Mouse (Mus musculus) liver, embryonic 13.5 days (tissue): ENCODE data around the gene Gm13420. TPM values are rescaled to one million over a fixed set of nuclear protein-coding genes. Genes with fewer than 3 reads are reported as not detected.
"Not testable (repeated sequence)": the region's sequence is repeated elsewhere in the genome, so short reads cannot be mapped to it uniquely, and the experiment has no call there.

Experiments used
- ATAC-seq: fragments of 200-750 bp; cut with Nextera tagmentation; 2 replicates; pipeline ENCODE4 v1.8.0; 2017; ENCODE audit warnings: low read depth, mild to moderate bottlenecking, moderate number of reproducible peaks, moderate library complexity
- DNase-seq: peaks from one replicate; pipeline ENCODE4 v3.0.0; 2022
- H3K27ac ChIP-seq: fragments of 300-500 bp; sonication (generic); 2 replicates; pipeline ENCODE4 v1.5.1; 2015; ENCODE audit warnings: moderate library complexity, mild to moderate bottlenecking, inconsistent platforms
- H3K27me3 ChIP-seq: fragments of 300-500 bp; sonication (generic); 2 replicates; pipeline ENCODE4 v1.6.1; 2015; ENCODE audit warnings: mild to moderate bottlenecking, inconsistent platforms
- H3K36me3 ChIP-seq: fragments of 300-500 bp; sonication (generic); 2 replicates; pipeline ENCODE4 v1.6.1; 2015; ENCODE audit warnings: mild to moderate bottlenecking, inconsistent platforms
- H3K4me1 ChIP-seq: fragments of 300-500 bp; sonication (generic); replicated peaks from 2 replicates; pipeline ENCODE4 v1.6.1; 2015; ENCODE audit warnings: inconsistent platforms
- H3K4me2 ChIP-seq: fragments of 300-500 bp; sonication (generic); 2 replicates; pipeline ENCODE4 v1.6.1; 2015; ENCODE audit warnings: inconsistent platforms, mild to moderate bottlenecking, moderate library complexity
- H3K4me3 ChIP-seq: fragments of 300-500 bp; sonication (generic); replicated peaks from 2 replicates; pipeline ENCODE4 v1.5.1; 2015; ENCODE audit warnings: mild to moderate bottlenecking, inconsistent platforms
- H3K9ac ChIP-seq: fragments of 300-500 bp; sonication (generic); 2 replicates; pipeline ENCODE4 v1.6.1; 2015; ENCODE audit warnings: mild to moderate bottlenecking, inconsistent platforms
- H3K9me3 ChIP-seq: fragments of 300-500 bp; sonication (generic); replicated peaks from 2 replicates; pipeline ENCODE4 v1.6.1; 2016; ENCODE audit warnings: inconsistent platforms
- WGBS: fragments of 180-500 bp; shearing (Covaris S2); methylation state at CpG from one replicate; pipeline ENCODE4 v1.1.7; 2015; ENCODE audit not compliant: insufficient replicate concordance; 5-methylcytosine and 5-hydroxymethylcytosine counted together
- polyA plus RNA-seq: library from polyadenylated mRNA; unstranded; fragments of >200 nt; fragmentation: Nextera tagmentation; extraction: Ambion mirVana; gene quantifications from 2 replicates; pipeline ENCODE4 v1.2.1, GENCODE M21; 2015

Gm13420 gene
- 0.30 TPM in 2 replicates for polyA plus RNA-seq

- 12% methylated on average over 28 of the region's 28 CpGs for WGBS
- Histone ChIP-seq H3K4me3 (peak within 1 kb of the TSS; percentile 36), H3K9ac (no peak within 1 kb of the TSS), H3K9me3 (no peaks in the 10 kb centered on the region), H3K4me2 (peak within 1 kb of the TSS; percentile 51), H3K4me1 (0 out of 2 replicates have a peak, but pooled peaks cover 8% of the 10 kb centered on the region), H3K27me3 (peaks cover 72% of the 10 kb centered on the region), H3K27ac (no peak within 1 kb of the TSS), H3K36me3 (no peaks in the 10 kb centered on the region)
- no peak for DNase-seq
- ATAC-seq, result peak; percentile 54
Observed at GRCm38 (mm10) chr2:29751497-29751896, at the start of gene Gm13420. Gm13420 (minus strand) TSS chr2:29751685.

GRCm38 (mm10) chr2:29792772-29793487, 41.4 kb upstream of the Gm13420 start:
- Histone ChIP-seq H3K4me3 (no peak overlapping the region), H3K9ac (no peak overlapping the region), H3K4me2 (no peak overlapping the region), H3K27me3 (no peaks in the 10 kb centered on the region), H3K9me3 (no peaks in the 10 kb centered on the region), H3K36me3 (peaks cover 36% of the 10 kb centered on the region), H3K4me1 (peaks cover 12% of the 10 kb centered on the region), H3K27ac (no peak overlapping the region)
- WGBS, result 81% methylated on average over 2 of the region's 2 CpGs
- no peak for ATAC-seq
- no peak for DNase-seq

- Histone ChIP-seq H3K9me3 (no peaks in the 10 kb centered on the region), H3K36me3 (peaks cover 57% of the 10 kb centered on the region), H3K4me1 (peaks cover 22% of the 10 kb centered on the region), H3K27ac (peak within 1 kb of the TSS; percentile 83), H3K4me3 (peak within 1 kb of the TSS; percentile 84), H3K4me2 (peak within 1 kb of the TSS; percentile 93), H3K27me3 (no peaks in the 10 kb centered on the region), H3K9ac (peak within 1 kb of the TSS; percentile 71)
- DNase-seq (peak; percentile 77), ATAC-seq (peak; percentile 86)
- WGBS, result under 1% methylated on average over 45 of the region's 45 CpGs
Observed at GRCm38 (mm10) chr2:29787937-29788681, 36.6 kb upstream of the Gm13420 start, which contains the start of gene Trub2. Trub2 (minus strand) TSS chr2:29788502.

- ATAC-seq, result peak; percentile 85
- H3K36me3 ChIP-seq, result peaks cover 61% of the 10 kb centered on the region
- H3K9ac ChIP-seq, result peak within 1 kb of the TSS; percentile 71
- no peaks in the 10 kb centered on the region for H3K27me3 ChIP-seq
- peaks cover 22% of the 10 kb centered on the region for H3K4me1 ChIP-seq
- WGBS, result 2% methylated on average over 31 of the region's 31 CpGs
- peak; percentile 85 for DNase-seq
- H3K4me2 ChIP-seq, result peak within 1 kb of the TSS; percentile 93
- peak within 1 kb of the TSS; percentile 83 for H3K27ac ChIP-seq
- H3K9me3 ChIP-seq, result no peaks in the 10 kb centered on the region
- peak within 1 kb of the TSS; percentile 84 for H3K4me3 ChIP-seq
Observed at GRCm38 (mm10) chr2:29787104-29787917, 35.8 kb upstream of the Gm13420 start, which contains the start of gene Coq4. Coq4 (plus strand) TSS chr2:29787493.

- Histone ChIP-seq H3K9me3 (no peaks in the 10 kb centered on the region), H3K4me1 (peaks cover 20% of the 10 kb centered on the region), H3K27me3 (no peaks in the 10 kb centered on the region), H3K36me3 (peaks cover 71% of the 10 kb centered on the region), H3K9ac (no peak overlapping the region), H3K27ac (no peak overlapping the region), H3K4me3 (no peak overlapping the region), H3K4me2 (no peak overlapping the region)
- WGBS, result 58% methylated on average over 4 of the region's 4 CpGs
- no peak for DNase-seq
- ATAC-seq, result no peak
Observed at GRCm38 (mm10) chr2:29784290-29784689, 32.8 kb upstream of the Gm13420 start.

- 76% methylated on average over 2 of the region's 2 CpGs for WGBS
- ATAC-seq, DNase-seq, H3K9me3 ChIP-seq, H3K9ac ChIP-seq, H3K27me3 ChIP-seq, H3K4me1 ChIP-seq, H3K4me3 ChIP-seq, H3K4me2 ChIP-seq, H3K27ac ChIP-seq: not testable (repeated sequence)
- peaks cover 98% of the 10 kb centered on the region for H3K36me3 ChIP-seq
Observed at GRCm38 (mm10) chr2:29781256-29781655, 29.8 kb upstream of the Gm13420 start.

GRCm38 (mm10) chr2:29773323-29773722, 21.8 kb upstream of the Gm13420 start:
- Histone ChIP-seq H3K27ac (no peak overlapping the region), H3K4me1 (peaks cover 18% of the 10 kb centered on the region), H3K27me3 (no peaks in the 10 kb centered on the region), H3K4me2 (no peak overlapping the region), H3K9me3 (no peaks in the 10 kb centered on the region), H3K36me3 (peaks cover 20% of the 10 kb centered on the region), H3K9ac (no peak overlapping the region), H3K4me3 (no peak overlapping the region)
- 38% methylated on average over 4 of the region's 4 CpGs for WGBS
- DNase-seq (no peak), ATAC-seq (peak; percentile 52; the same call in 1 of the 2 replicates)

GRCm38 (mm10) chr2:29771611-29772461, 20.4 kb upstream of the Gm13420 start:
- no peak for DNase-seq
- Histone ChIP-seq H3K9ac (no peak overlapping the region), H3K9me3 (no peaks in the 10 kb centered on the region), H3K27ac (no peak overlapping the region), H3K36me3 (peaks cover 5% of the 10 kb centered on the region), H3K4me3 (no peak overlapping the region), H3K4me2 (no peak overlapping the region), H3K4me1 (peaks cover 18% of the 10 kb centered on the region), H3K27me3 (no peaks in the 10 kb centered on the region)
- no peak for ATAC-seq
- 37% methylated on average over 8 of the region's 8 CpGs for WGBS

GRCm38 (mm10) chr2:29770162-29770561, 18.7 kb upstream of the Gm13420 start:
- H3K4me1 ChIP-seq, result peaks cover 18% of the 10 kb centered on the region
- H3K9me3 ChIP-seq, result no peaks in the 10 kb centered on the region
- no peak overlapping the region for H3K4me3 ChIP-seq
- ATAC-seq (no peak), DNase-seq (no peak)
- H3K36me3 ChIP-seq, result no peaks in the 10 kb centered on the region
- no peak overlapping the region for H3K9ac ChIP-seq
- no peak overlapping the region for H3K27ac ChIP-seq
- H3K27me3 ChIP-seq, result no peaks in the 10 kb centered on the region
- no peak overlapping the region for H3K4me2 ChIP-seq

- ATAC-seq (no peak), DNase-seq (no peak)
- Histone ChIP-seq H3K27me3 (no peaks in the 10 kb centered on the region), H3K4me1 (peaks cover 14% of the 10 kb centered on the region), H3K9ac (no peak overlapping the region), H3K4me2 (no peak overlapping the region), H3K27ac (no peak overlapping the region), H3K4me3 (no peak overlapping the region), H3K9me3 (no peaks in the 10 kb centered on the region), H3K36me3 (no peaks in the 10 kb centered on the region)
- WGBS, result 50% methylated on average over 9 of the region's 9 CpGs
Observed at GRCm38 (mm10) chr2:29768901-29769300, 17.4 kb upstream of the Gm13420 start.
